Mouse (Mus musculus) gastrocnemius, adult 2 months (tissue): ENCODE measurements around the gene Gm20388. TPM values are rescaled to one million over a fixed set of nuclear protein-coding genes. Genes with fewer than 3 reads are reported as not detected.

Experiments
- DNase-seq: peaks from one replicate; pipeline ENCODE4 v3.0.0; 2022
- H3K27ac ChIP-seq: fragments of 200-600 bp; 2 replicates; pipeline ENCODE4 v1.8.1; 2022; ENCODE audit warnings: mild to moderate bottlenecking
- H3K4me3 ChIP-seq: fragments of 200-600 bp; 2 replicates; pipeline ENCODE4 v1.8.1; 2022; ENCODE audit warnings: mild to moderate bottlenecking, moderate library complexity
- CTCF ChIP-seq: fragments of 200-600 bp; IDR thresholded peaks from 2 replicates; pipeline ENCODE4 v1.8.1; 2022; ENCODE audit warnings: antibody characterized with exemption, mild to moderate bottlenecking, moderate library complexity
- intact Hi-C: fragments of 180-260 bp; cut with DNase I; formaldehyde crosslinking; loops from one replicate; pipeline ENCODE4 v1.15.1; 2025
- total RNA-seq, 2 experiments: library from RNA; stranded (reverse); gene quantifications; 2 replicates each; pipeline ENCODE4 v1.2.3; 2021

The Gm20388 gene
- total RNA-seq, 2 experiments from 2014 or later: 6.1 to 15.0 TPM

GRCm38 (mm10) chr8:122935118-122935517 lies 3024.5 kb downstream of the Gm20388 start:
- intact Hi-C loops: no loop called here
- Histone ChIP-seq H3K27ac (no peak overlapping the region), H3K4me3 (no peak overlapping the region)
- no peak for TF ChIP-seq CTCF
- no peak for DNase-seq

- Histone ChIP-seq H3K27ac (0 out of 2 replicates have a peak overlapping the region, but pooled peaks have one; percentile 6), H3K4me3 (no peak overlapping the region)
- intact Hi-C loops: no loop called here
- no peak for DNase-seq
- TF ChIP-seq CTCF: no peak
Observed at GRCm38 (mm10) chr8:122935912-122936311, 3025.3 kb downstream of the Gm20388 start.

- Histone ChIP-seq H3K4me3 (no peak overlapping the region), H3K27ac (peak overlapping the region; percentile 75)
- intact Hi-C loops: no loop called here
- no peak for DNase-seq
- TF ChIP-seq CTCF: no peak
Observed at GRCm38 (mm10) chr8:122937545-122938053, 3027.0 kb downstream of the Gm20388 start.

GRCm38 (mm10) chr8:122938170-122938569 lies 3027.5 kb downstream of the Gm20388 start:
- no peak for DNase-seq
- peak overlapping the region; percentile 75 for H3K27ac ChIP-seq
- intact Hi-C loops: no loop called here
- no peak overlapping the region for H3K4me3 ChIP-seq
- TF ChIP-seq CTCF: no peak

GRCm38 (mm10) chr8:122938591-122938990 lies 3027.9 kb downstream of the Gm20388 start:
- no peak for DNase-seq
- peak overlapping the region; percentile 75; the same call in 1 of the 2 replicates for H3K27ac ChIP-seq
- intact Hi-C loops: no loop called here
- no peak for TF ChIP-seq CTCF
- no peak overlapping the region for H3K4me3 ChIP-seq

- Histone ChIP-seq H3K4me3 (no peak overlapping the region), H3K27ac (peak overlapping the region; percentile 31; the same call in 1 of the 2 replicates)
- TF ChIP-seq CTCF: peak; percentile 48
- DNase-seq: no peak
- intact Hi-C loops: no loop called here
Observed at GRCm38 (mm10) chr8:122942803-122943713, 3032.4 kb downstream of the Gm20388 start.

GRCm38 (mm10) chr8:122945775-122946174 lies 3035.1 kb downstream of the Gm20388 start:
- Histone ChIP-seq H3K4me3 (no peak overlapping the region), H3K27ac (no peak overlapping the region)
- no peak for TF ChIP-seq CTCF
- DNase-seq: no peak
- intact Hi-C loops: no loop called here

- no peak for TF ChIP-seq CTCF
Observed at GRCm38 (mm10) chr8:122949701-122950100, 3039.1 kb downstream of the Gm20388 start.

GRCm38 (mm10) chr8:122951456-122951855 lies 3040.8 kb downstream of the Gm20388 start:
- intact Hi-C loops: loop anchor here (5.0 kb wide), 1 partner anchor 41 kb away; no protein-coding TSS in a partner anchor
- H3K27ac ChIP-seq: no peak overlapping the region
- TF ChIP-seq CTCF: no peak

More at GRCm38 (mm10) chr8:122949701-122950100, 3039.1 kb downstream of the Gm20388 start:
- intact Hi-C loops: loop anchor here (5.0 kb wide), 1 partner anchor 43 kb away; no protein-coding TSS in a partner anchor
- peak overlapping the region; percentile 69 for H3K27ac ChIP-seq
- DNase-seq: no peak
- H3K4me3 ChIP-seq: no peak overlapping the region

GRCm38 (mm10) chr8:122953028-122953427 lies 3042.4 kb downstream of the Gm20388 start:
- no peak overlapping the region for H3K4me3 ChIP-seq
- intact Hi-C loops: loop anchor here (5.0 kb wide), 1 partner anchor 39 kb away; no protein-coding TSS in a partner anchor
- no peak for DNase-seq
- H3K27ac ChIP-seq: no peak overlapping the region
- TF ChIP-seq CTCF: no peak

More at GRCm38 (mm10) chr8:122951456-122951855, 3040.8 kb downstream of the Gm20388 start:
- no peak overlapping the region for H3K4me3 ChIP-seq
- DNase-seq: no peak

- H3K4me3 ChIP-seq: no peak overlapping the region
- intact Hi-C loops: loop anchor here (5.0 kb wide), 1 partner anchor 38 kb away; no protein-coding TSS in a partner anchor
Observed at GRCm38 (mm10) chr8:122954090-122954799, 3043.6 kb downstream of the Gm20388 start.

GRCm38 (mm10) chr8:122955195-122955594 lies 3044.6 kb downstream of the Gm20388 start:
- intact Hi-C loops: no loop called here
- DNase-seq: no peak
- Histone ChIP-seq H3K4me3 (no peak overlapping the region), H3K27ac (no peak overlapping the region)
- no peak for TF ChIP-seq CTCF

More at GRCm38 (mm10) chr8:122954090-122954799, 3043.6 kb downstream of the Gm20388 start:
- H3K27ac ChIP-seq: peak overlapping the region; percentile 10; the same call in 1 of the 2 replicates
- TF ChIP-seq CTCF: no peak
- no peak for DNase-seq

GRCm38 (mm10) chr8:122955997-122956396 lies 3045.4 kb downstream of the Gm20388 start:
- no peak for TF ChIP-seq CTCF
- no peak overlapping the region for H3K4me3 ChIP-seq
- no peak overlapping the region for H3K27ac ChIP-seq
- no peak for DNase-seq
- intact Hi-C loops: no loop called here
